Mouse (Mus musculus) hindbrain, embryonic 12.5 days (tissue): ENCODE measurements around the gene Gpr1. TPM values are rescaled to one million over a fixed set of nuclear protein-coding genes. Genes with fewer than 3 reads are reported as not detected.

ENCODE experiments used
- ATAC-seq: fragments of 200-750 bp; cut with Nextera tagmentation; 2 replicates; pipeline ENCODE4 v1.8.0; 2017; ENCODE audit warnings: moderate TSS enrichment; ENCODE audit not compliant: low FRiP score
- H3K27ac ChIP-seq: fragments of 300-500 bp; sonication (generic); 2 replicates; pipeline ENCODE4 v1.5.1; 2016; ENCODE audit warnings: mild to moderate bottlenecking
- H3K27me3 ChIP-seq: fragments of 300-500 bp; sonication (generic); 2 replicates; pipeline ENCODE4 v1.6.1; 2016; ENCODE audit warnings: mild to moderate bottlenecking
- H3K36me3 ChIP-seq: fragments of 300-500 bp; sonication (generic); 2 replicates; pipeline ENCODE4 v1.6.1; 2016; ENCODE audit warnings: mild to moderate bottlenecking
- H3K4me1 ChIP-seq: fragments of 300-500 bp; sonication (generic); 2 replicates; pipeline ENCODE4 v1.6.1; 2016
- H3K4me2 ChIP-seq: fragments of 300-500 bp; sonication (generic); replicated peaks from 2 replicates; pipeline ENCODE4 v1.6.1; 2016; ENCODE audit warnings: mild to moderate bottlenecking
- H3K4me3 ChIP-seq: fragments of 300-500 bp; sonication (generic); 2 replicates; pipeline ENCODE4 v1.5.1; 2016; ENCODE audit warnings: mild to moderate bottlenecking
- H3K9ac ChIP-seq: fragments of 300-500 bp; sonication (generic); 2 replicates; pipeline ENCODE4 v1.6.1; 2016; ENCODE audit warnings: mild to moderate bottlenecking, moderate library complexity
- H3K9me3 ChIP-seq: fragments of 300-500 bp; sonication (generic); replicated peaks from 2 replicates; pipeline ENCODE4 v1.6.1; 2016; ENCODE audit warnings: mild to moderate bottlenecking
- WGBS: fragments of 180-500 bp; shearing (Covaris S2); methylation state at CpG from one replicate; pipeline ENCODE4 v1.1.7; 2016; 5-methylcytosine and 5-hydroxymethylcytosine counted together
- polyA plus RNA-seq: library from polyadenylated mRNA; unstranded; fragments of >200 nt; fragmentation: Nextera tagmentation; extraction: Ambion mirVana; gene quantifications from 2 replicates; pipeline ENCODE4 v1.2.1, GENCODE M21; 2016

Gene Gpr1
- 0.20 and 0.21 TPM in 2 replicates for polyA plus RNA-seq

GRCm38 (mm10) chr1:63214271-63214558 is at the start of gene Gpr1:
Gene Gpr1 (minus strand): TSS chr1:63214543.
- 0 out of 2 replicates have a peak within 1 kb of the TSS, but pooled peaks have one; percentile 1 for H3K4me3 ChIP-seq
- no peak; the same call in 1 of the 2 replicates for ATAC-seq
- H3K9me3 ChIP-seq = no peaks in the 10 kb centered on the region; the same call in 1 of the 2 replicates
- peak within 1 kb of the TSS; percentile 73; the same call in 1 of the 2 replicates for H3K27ac ChIP-seq
- H3K9ac ChIP-seq = peak within 1 kb of the TSS; percentile 35; the same call in 1 of the 2 replicates
- peak within 1 kb of the TSS; percentile 43 for H3K4me2 ChIP-seq
- 39% methylated on average over 3 of the region's 3 CpGs for WGBS
- H3K4me1 ChIP-seq = peaks cover 11% of the 10 kb centered on the region
- no peaks in the 10 kb centered on the region for H3K36me3 ChIP-seq
- no peaks in the 10 kb centered on the region for H3K27me3 ChIP-seq

- no peaks in the 10 kb centered on the region for H3K9me3 ChIP-seq
- H3K4me2 ChIP-seq = no peak overlapping the region
- no peak overlapping the region for H3K27ac ChIP-seq
- peaks cover 68% of the 10 kb centered on the region for H3K27me3 ChIP-seq
- no peak overlapping the region for H3K9ac ChIP-seq
- WGBS = 46% methylated on average over 11 of the region's 11 CpGs
- H3K36me3 ChIP-seq = no peaks in the 10 kb centered on the region
- no peak overlapping the region for H3K4me3 ChIP-seq
- H3K4me1 ChIP-seq = no peaks in the 10 kb centered on the region
- ATAC-seq = no peak
Measured at GRCm38 (mm10) chr1:63263671-63264070, 49.3 kb upstream of the Gpr1 start.

GRCm38 (mm10) chr1:63261041-63261590 is 46.8 kb upstream of the Gpr1 start:
- Histone ChIP-seq H3K36me3 (no peaks in the 10 kb centered on the region), H3K9me3 (no peaks in the 10 kb centered on the region), H3K4me2 (no peak overlapping the region), H3K27me3 (peaks cover 76% of the 10 kb centered on the region), H3K4me3 (no peak overlapping the region), H3K4me1 (peaks cover 5% of the 10 kb centered on the region), H3K9ac (no peak overlapping the region), H3K27ac (no peak overlapping the region)
- 53% methylated on average over 17 of the region's 17 CpGs for WGBS
- no peak for ATAC-seq

- H3K4me3 ChIP-seq = no peak overlapping the region
- no peak for ATAC-seq
- H3K4me1 ChIP-seq = peaks cover 9% of the 10 kb centered on the region
- H3K27ac ChIP-seq = no peak overlapping the region
- WGBS = 38% methylated on average over 5 of the region's 5 CpGs
- peaks cover 76% of the 10 kb centered on the region for H3K27me3 ChIP-seq
- H3K36me3 ChIP-seq = no peaks in the 10 kb centered on the region
- no peak overlapping the region for H3K4me2 ChIP-seq
- H3K9me3 ChIP-seq = no peaks in the 10 kb centered on the region
- H3K9ac ChIP-seq = no peak overlapping the region
Measured at GRCm38 (mm10) chr1:63260742-63261033, 46.3 kb upstream of the Gpr1 start.

- Histone ChIP-seq H3K36me3 (no peaks in the 10 kb centered on the region), H3K9ac (no peak overlapping the region), H3K27ac (no peak overlapping the region), H3K4me2 (no peak overlapping the region), H3K4me3 (no peak overlapping the region), H3K27me3 (peaks cover 78% of the 10 kb centered on the region), H3K4me1 (peaks cover 15% of the 10 kb centered on the region), H3K9me3 (no peaks in the 10 kb centered on the region)
- WGBS = 47% methylated on average over 17 of the region's 17 CpGs
- no peak for ATAC-seq
Measured at GRCm38 (mm10) chr1:63259916-63260741, 45.8 kb upstream of the Gpr1 start.

- Histone ChIP-seq H3K4me2 (no peak overlapping the region), H3K9ac (no peak overlapping the region), H3K9me3 (no peaks in the 10 kb centered on the region), H3K4me3 (no peak overlapping the region), H3K27me3 (peaks cover 77% of the 10 kb centered on the region), H3K36me3 (no peaks in the 10 kb centered on the region), H3K27ac (no peak overlapping the region), H3K4me1 (peaks cover 18% of the 10 kb centered on the region)
- 47% methylated on average over 11 of the region's 11 CpGs for WGBS
- no peak for ATAC-seq
Measured at GRCm38 (mm10) chr1:63259271-63259830, 45.0 kb upstream of the Gpr1 start.

- ATAC-seq = no peak
- Histone ChIP-seq H3K9me3 (no peaks in the 10 kb centered on the region), H3K27me3 (peaks cover 74% of the 10 kb centered on the region), H3K9ac (no peak overlapping the region), H3K4me2 (no peak overlapping the region), H3K4me1 (peaks cover 18% of the 10 kb centered on the region), H3K4me3 (no peak overlapping the region), H3K27ac (no peak overlapping the region), H3K36me3 (no peaks in the 10 kb centered on the region)
- WGBS = 38% methylated on average over 2 of the region's 2 CpGs
Measured at GRCm38 (mm10) chr1:63258501-63258900, 44.2 kb upstream of the Gpr1 start.

- 16% methylated on average over 5 of the region's 5 CpGs for WGBS
- Histone ChIP-seq H3K27ac (peak overlapping the region; percentile 78), H3K4me1 (peaks cover 29% of the 10 kb centered on the region), H3K36me3 (no peaks in the 10 kb centered on the region), H3K9me3 (no peaks in the 10 kb centered on the region), H3K27me3 (peaks cover 83% of the 10 kb centered on the region), H3K9ac (no peak overlapping the region), H3K4me3 (no peak overlapping the region), H3K4me2 (no peak overlapping the region)
- ATAC-seq = peak; percentile 62; the same call in 1 of the 2 replicates
Measured at GRCm38 (mm10) chr1:63256083-63256482, 41.7 kb upstream of the Gpr1 start.

GRCm38 (mm10) chr1:63255101-63255500 is 40.8 kb upstream of the Gpr1 start:
- WGBS = 10% methylated on average over 4 of the region's 4 CpGs
- Histone ChIP-seq H3K9me3 (no peaks in the 10 kb centered on the region), H3K4me3 (no peak overlapping the region), H3K4me2 (no peak overlapping the region), H3K36me3 (no peaks in the 10 kb centered on the region), H3K4me1 (peaks cover 29% of the 10 kb centered on the region), H3K27ac (peak overlapping the region; percentile 44), H3K27me3 (peaks cover 78% of the 10 kb centered on the region), H3K9ac (no peak overlapping the region)
- ATAC-seq = no peak

- 17% methylated on average over 5 of the region's 5 CpGs for WGBS
- ATAC-seq = no peak
- Histone ChIP-seq H3K4me2 (peak overlapping the region; percentile 33; the same call in 1 of the 2 replicates), H3K27me3 (peaks cover 86% of the 10 kb centered on the region), H3K9ac (no peak overlapping the region; the same call in 1 of the 2 replicates), H3K27ac (peak overlapping the region; percentile 55; the same call in 1 of the 2 replicates), H3K4me3 (no peak overlapping the region), H3K36me3 (no peaks in the 10 kb centered on the region), H3K9me3 (no peaks in the 10 kb centered on the region), H3K4me1 (peaks cover 29% of the 10 kb centered on the region)
Measured at GRCm38 (mm10) chr1:63253291-63253690, 38.9 kb upstream of the Gpr1 start.

GRCm38 (mm10) chr1:63252351-63253209 is 38.2 kb upstream of the Gpr1 start:
- no peak overlapping the region for H3K4me3 ChIP-seq
- peak overlapping the region; percentile 33 for H3K4me2 ChIP-seq
- peaks cover 34% of the 10 kb centered on the region for H3K4me1 ChIP-seq
- H3K27me3 ChIP-seq = peaks cover 84% of the 10 kb centered on the region
- H3K36me3 ChIP-seq = no peaks in the 10 kb centered on the region
- H3K9me3 ChIP-seq = no peaks in the 10 kb centered on the region
- peak overlapping the region; percentile 55 for H3K27ac ChIP-seq
- peak; percentile 34; the same call in 1 of the 2 replicates for ATAC-seq
- 28% methylated on average over 24 of the region's 24 CpGs for WGBS
- H3K9ac ChIP-seq = peak overlapping the region; percentile 38

GRCm38 (mm10) chr1:63249261-63249660 is 34.9 kb upstream of the Gpr1 start:
- H3K4me3 ChIP-seq = no peak overlapping the region
- H3K9me3 ChIP-seq = no peaks in the 10 kb centered on the region
- no peak for ATAC-seq
- H3K9ac ChIP-seq = no peak overlapping the region
- WGBS = 64% methylated on average over 4 of the region's 4 CpGs
- H3K27ac ChIP-seq = no peak overlapping the region
- H3K36me3 ChIP-seq = no peaks in the 10 kb centered on the region
- H3K4me1 ChIP-seq = peaks cover 16% of the 10 kb centered on the region
- no peak overlapping the region for H3K4me2 ChIP-seq
- peaks cover 66% of the 10 kb centered on the region for H3K27me3 ChIP-seq
